Mouse (Mus musculus): ENCODE measurements around the gene Tmem270. TPM values are rescaled to one million over a fixed set of nuclear protein-coding genes. Genes with fewer than 3 reads are reported as not detected.

Gene Tmem270
- polyA plus RNA-seq, 1 experiment, result not detected

DNA sequence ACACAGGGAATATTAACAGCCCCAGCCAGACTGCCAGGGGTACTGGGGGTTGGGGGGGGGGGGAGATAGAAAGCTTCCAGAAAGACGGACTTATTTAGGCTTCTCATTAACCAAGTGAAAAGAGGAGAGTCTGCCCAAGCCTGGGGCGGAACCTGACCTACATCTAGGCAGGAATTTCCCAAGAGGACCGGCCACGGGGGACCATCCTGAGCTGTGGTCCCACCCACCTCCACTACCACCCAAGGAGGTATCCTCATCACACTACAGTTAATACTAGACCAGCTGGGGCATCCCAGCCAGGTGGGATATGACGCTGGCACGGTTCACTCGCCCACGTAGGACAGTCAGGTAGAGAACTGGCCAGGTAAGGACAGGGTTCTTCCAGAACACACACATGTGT is 33.5 kb downstream of the Tmem270 start:
- no peaks in the 10 kb centered on the region for H3K4me1 ChIP-seq (ENCODE audit: control insufficient read depth, insufficient read depth, low read length)
- no peak overlapping the region for H3K4me3 ChIP-seq (ENCODE audit: insufficient read depth, low read length)
- TF ChIP-seq POLR2A (IDR thresholded peaks at IDR 0.05; ENCODE audit: extremely low read depth, insufficient read depth, low read length), result no peak
- TF ChIP-seq CTCF (IDR thresholded peaks at IDR 0.05; ENCODE audit: extremely low read depth, insufficient read depth, low read length), result no peak
- no peak overlapping the region for H3K27ac ChIP-seq (ENCODE audit: insufficient read depth, low read length)

- TF ChIP-seq CTCF (IDR thresholded peaks at IDR 0.05; ENCODE audit: extremely low read depth, insufficient read depth, low read length), result no peak
- TF ChIP-seq POLR2A (IDR thresholded peaks at IDR 0.05; ENCODE audit: extremely low read depth, insufficient read depth, low read length), result no peak
- Histone ChIP-seq H3K4me1 (ENCODE audit: control insufficient read depth, insufficient read depth, low read length) (no peaks in the 10 kb centered on the region), H3K27ac (ENCODE audit: insufficient read depth, low read length) (no peak overlapping the region), H3K4me3 (ENCODE audit: insufficient read depth, low read length) (no peak overlapping the region)
Measured at GRCm38 (mm10) chr5:134872597-134872996, 33.9 kb downstream of the Tmem270 start.

DNA sequence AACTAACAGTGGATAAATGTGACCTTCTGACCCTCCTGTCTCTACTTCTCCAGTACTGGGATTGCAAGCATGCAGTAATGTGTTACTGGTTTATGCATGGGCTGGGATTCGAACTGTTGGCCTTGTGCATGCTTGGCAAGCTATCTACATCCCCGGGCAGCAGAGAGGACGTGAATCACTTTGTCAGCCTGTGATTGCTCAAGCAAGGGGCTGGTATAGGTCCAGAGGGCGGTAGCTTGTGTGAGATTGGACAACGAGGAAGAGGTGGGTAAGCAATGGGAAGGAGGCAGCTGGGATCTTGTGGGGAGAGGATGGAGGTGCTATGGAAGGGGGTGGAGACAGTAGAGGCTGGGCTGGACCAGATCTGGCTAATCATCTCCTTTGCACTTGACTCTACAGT is 38.0 kb downstream of the Tmem270 start:
- no peak for TF ChIP-seq CTCF (IDR thresholded peaks at IDR 0.05; ENCODE audit: extremely low read depth, insufficient read depth, low read length)
- no peak for TF ChIP-seq POLR2A (IDR thresholded peaks at IDR 0.05; ENCODE audit: extremely low read depth, insufficient read depth, low read length)
- H3K4me1 ChIP-seq (ENCODE audit: control insufficient read depth, insufficient read depth, low read length), result no peaks in the 10 kb centered on the region
- no peak overlapping the region for H3K27ac ChIP-seq (ENCODE audit: insufficient read depth, low read length)

DNA sequence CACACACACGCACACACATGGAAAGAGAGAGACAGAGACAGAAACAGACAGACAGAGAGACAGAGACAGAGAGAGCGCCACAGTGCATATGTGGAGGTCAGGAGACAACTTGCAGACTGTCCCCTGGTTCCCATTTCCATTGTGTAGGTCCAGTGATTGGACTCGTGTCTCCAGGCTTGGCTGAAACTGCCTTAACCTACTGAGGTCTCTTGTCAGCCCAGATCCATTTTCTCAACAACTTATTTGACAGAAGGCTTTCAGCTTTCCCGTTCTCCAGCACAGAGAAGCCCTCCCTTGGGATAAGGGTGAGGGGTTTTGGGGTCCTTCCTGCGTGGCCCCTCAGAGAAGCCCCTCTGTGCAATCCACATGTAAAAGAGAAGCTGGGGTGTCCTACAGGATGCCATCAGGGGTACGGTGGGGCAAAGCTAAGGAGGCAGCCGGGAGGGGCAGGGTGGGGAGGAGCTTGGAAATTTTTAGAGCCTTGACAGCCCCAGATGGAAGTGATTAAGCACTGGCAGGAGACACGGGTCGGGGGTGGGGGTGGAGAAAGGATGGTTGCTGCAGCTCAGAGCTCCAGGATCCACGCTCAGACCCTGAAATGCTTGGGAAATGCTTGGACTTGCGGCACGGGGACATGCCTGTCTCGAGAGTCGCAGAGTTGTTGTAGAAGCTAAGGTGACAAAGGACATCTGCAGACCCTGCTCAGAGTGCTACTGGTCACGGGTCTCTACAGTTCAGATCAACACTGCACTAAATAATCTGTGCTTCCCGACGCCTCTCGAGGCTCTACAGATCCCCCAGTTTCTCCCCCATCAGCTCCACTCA is 39.0 kb downstream of the Tmem270 start:
- Histone ChIP-seq H3K4me3 (ENCODE audit: insufficient read depth, low read length) (no peak overlapping the region), H3K27ac (ENCODE audit: insufficient read depth, low read length) (no peak overlapping the region), H3K4me1 (ENCODE audit: control insufficient read depth, insufficient read depth, low read length) (no peaks in the 10 kb centered on the region)
- no peak for TF ChIP-seq POLR2A (IDR thresholded peaks at IDR 0.05; ENCODE audit: extremely low read depth, insufficient read depth, low read length)
- TF ChIP-seq CTCF (IDR thresholded peaks at IDR 0.05; ENCODE audit: extremely low read depth, insufficient read depth, low read length), result no peak

More for the DNA sequence above, 38.0 kb downstream of the Tmem270 start:
- no peak overlapping the region for H3K4me3 ChIP-seq (ENCODE audit: insufficient read depth, low read length)

GRCm38 (mm10) chr5:134865158-134865557 is 41.4 kb downstream of the Tmem270 start:
- TF ChIP-seq CTCF (IDR thresholded peaks at IDR 0.05; ENCODE audit: extremely low read depth, insufficient read depth, low read length) (no peak), POLR2A (IDR thresholded peaks at IDR 0.05; ENCODE audit: extremely low read depth, insufficient read depth, low read length) (no peak)
- no peak overlapping the region for H3K27ac ChIP-seq (ENCODE audit: insufficient read depth, low read length)
- H3K4me3 ChIP-seq (ENCODE audit: insufficient read depth, low read length), result no peak overlapping the region
- H3K4me1 ChIP-seq (ENCODE audit: control insufficient read depth, insufficient read depth, low read length), result no peaks in the 10 kb centered on the region

DNA sequence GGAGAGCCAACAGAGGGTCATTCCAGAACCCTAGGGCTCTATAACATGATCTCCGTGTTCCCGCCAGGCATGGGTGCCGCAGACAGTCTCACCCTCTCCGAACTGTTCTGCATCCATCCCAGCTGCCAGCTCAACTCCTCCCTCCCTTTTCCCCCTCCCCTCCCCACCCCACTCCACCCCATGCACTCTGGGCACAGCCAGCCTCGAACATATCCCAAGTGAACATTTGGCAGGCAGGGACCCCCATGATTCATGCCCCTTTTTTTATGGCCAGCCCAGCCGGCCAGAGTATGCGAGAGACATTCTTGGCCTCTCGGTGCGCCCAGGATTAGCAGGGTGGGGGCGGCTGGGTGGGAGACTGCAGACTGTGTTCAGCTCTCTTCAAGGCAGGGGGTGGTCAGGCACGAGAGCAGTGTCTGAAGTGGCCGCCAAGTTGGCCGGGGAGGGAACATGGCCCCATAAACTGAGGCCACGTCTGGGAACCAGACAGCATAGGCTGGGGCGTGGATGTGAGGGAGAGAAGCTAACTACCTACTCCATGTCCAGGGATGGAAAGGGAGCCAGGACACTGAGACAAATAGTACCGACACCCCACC is 44.5 kb downstream of the Tmem270 start:
- TF ChIP-seq POLR2A (IDR thresholded peaks at IDR 0.05; ENCODE audit: extremely low read depth, insufficient read depth, low read length) (no peak), CTCF (IDR thresholded peaks at IDR 0.05; ENCODE audit: extremely low read depth, insufficient read depth, low read length) (no peak)
- no peak overlapping the region for H3K4me3 ChIP-seq (ENCODE audit: insufficient read depth, low read length)
- no peaks in the 10 kb centered on the region for H3K4me1 ChIP-seq (ENCODE audit: control insufficient read depth, insufficient read depth, low read length)
- no peak overlapping the region for H3K27ac ChIP-seq (ENCODE audit: insufficient read depth, low read length)

GRCm38 (mm10) chr5:134859193-134859592 is 47.3 kb downstream of the Tmem270 start:
- H3K4me3 ChIP-seq (ENCODE audit: insufficient read depth, low read length), result no peak overlapping the region
- H3K27ac ChIP-seq (ENCODE audit: insufficient read depth, low read length), result no peak overlapping the region
- TF ChIP-seq CTCF (IDR thresholded peaks at IDR 0.05; ENCODE audit: extremely low read depth, insufficient read depth, low read length), result no peak
- no peaks in the 10 kb centered on the region for H3K4me1 ChIP-seq (ENCODE audit: control insufficient read depth, insufficient read depth, low read length)

GRCm38 (mm10) chr5:134858378-134858777 is 48.2 kb downstream of the Tmem270 start:
- TF ChIP-seq CTCF (IDR thresholded peaks at IDR 0.05; ENCODE audit: extremely low read depth, insufficient read depth, low read length) (no peak), POLR2A (IDR thresholded peaks at IDR 0.05; ENCODE audit: extremely low read depth, insufficient read depth, low read length) (no peak)
- Histone ChIP-seq H3K4me3 (ENCODE audit: insufficient read depth, low read length) (no peak overlapping the region), H3K4me1 (ENCODE audit: control insufficient read depth, insufficient read depth, low read length) (no peaks in the 10 kb centered on the region), H3K27ac (ENCODE audit: insufficient read depth, low read length) (no peak overlapping the region)

DNA sequence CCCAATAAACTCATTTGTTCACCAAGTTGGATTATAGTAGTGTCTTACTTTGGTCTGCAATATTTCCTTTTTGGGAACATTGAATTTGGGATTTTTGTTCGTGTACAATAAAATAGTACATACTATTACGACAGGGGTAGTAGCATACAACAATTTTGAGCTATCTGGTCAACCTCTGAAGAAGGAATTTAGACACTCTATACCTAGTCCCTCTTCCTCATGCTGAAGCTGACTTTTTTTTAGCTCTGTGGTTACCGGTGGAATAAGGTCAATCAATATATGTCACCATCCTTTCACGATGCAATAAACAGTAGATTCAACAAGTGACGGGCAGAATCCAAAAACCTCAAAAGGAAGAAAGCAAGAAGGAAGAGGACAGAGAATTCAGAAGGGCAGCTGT is 53.7 kb downstream of the Tmem270 start:
- no peak overlapping the region for H3K27ac ChIP-seq (ENCODE audit: insufficient read depth, low read length)

More for the DNA sequence above, 53.7 kb downstream of the Tmem270 start:
- Histone ChIP-seq H3K4me3 (ENCODE audit: insufficient read depth, low read length) (no peak overlapping the region), H3K4me1 (ENCODE audit: control insufficient read depth, insufficient read depth, low read length) (no peaks in the 10 kb centered on the region)
- no peak for TF ChIP-seq POLR2A (IDR thresholded peaks at IDR 0.05; ENCODE audit: extremely low read depth, insufficient read depth, low read length)
- no peak for TF ChIP-seq CTCF (IDR thresholded peaks at IDR 0.05; ENCODE audit: extremely low read depth, insufficient read depth, low read length)

Other genes with a start within 250 kb of the Tmem270 start
- 49.9 and 53.1 TPM in 2 replicates for gene Limk1, start 218.1 kb downstream of the Tmem270 start, polyA plus RNA-seq (2012; rRNA removed)
- gene Eln, start 159.4 kb downstream of the Tmem270 start, polyA plus RNA-seq (2012; rRNA removed), result 11.1 and 11.6 TPM in 2 replicates
- gene Cldn13, start 8.8 kb upstream of the Tmem270 start, polyA plus RNA-seq (2012; rRNA removed), result not detected in 2 replicates
- gene Mettl27, start 25.6 kb upstream of the Tmem270 start, polyA plus RNA-seq (2012; rRNA removed), result 15.1 TPM in 2 replicates
- gene Cldn4, start 40.2 kb upstream of the Tmem270 start, polyA plus RNA-seq (2012; rRNA removed), result 0.04 and 0.08 TPM in 2 replicates
- 0.21 and 0.23 TPM in 2 replicates for gene Cldn3, start 79.5 kb upstream of the Tmem270 start, polyA plus RNA-seq (2012; rRNA removed)
- 78.3 and 80.1 TPM in 2 replicates for gene Abhd11, start 102.4 kb upstream of the Tmem270 start, polyA plus RNA-seq (2012; rRNA removed)
- 545 and 568 TPM in 2 replicates for gene Stx1a, start 116.7 kb upstream of the Tmem270 start, polyA plus RNA-seq (2012; rRNA removed)
- 58.3 and 58.4 TPM in 2 replicates for gene Dnajc30, start 157.5 kb upstream of the Tmem270 start, polyA plus RNA-seq (2012; rRNA removed)
- gene Bud23, start 158.2 kb upstream of the Tmem270 start, polyA plus RNA-seq (2012; rRNA removed), result 66.6 and 82.3 TPM in 2 replicates
- 26.6 and 29.4 TPM in 2 replicates for gene Vps37d, start 171.5 kb upstream of the Tmem270 start, polyA plus RNA-seq (2012; rRNA removed)
- gene Mlxipl, start 183.2 kb upstream of the Tmem270 start, polyA plus RNA-seq (2012; rRNA removed), result 4.2 and 5.0 TPM in 2 replicates
- 11.7 and 11.9 TPM in 2 replicates for gene Tbl2, start 242.9 kb upstream of the Tmem270 start, polyA plus RNA-seq (2012; rRNA removed)

All from cortical plate, adult 2 months (tissue).